In genomic region chr2:156518306-156518705, GRCm38 (mm10) we compare ENCODE assay signal across 26 mouse cellular contexts.
"Had no signal": no experiment of that assay in that cellular context is flagged by ENCODE, and none has a peak within 500 bp of the region (broad histone marks: within the 10 kb centered on the region; RNA-seq: fewer than 3 reads in every experiment).

No protein-coding gene starts in this region.

- H3K27ac ChIP-seq: heart, adult 2 months; heart, embryonic 13.5 days; heart, embryonic 15.5 days; hindbrain, embryonic 13.5 days; hindbrain, embryonic 15.5 days; hindbrain, postnatal 0 days; kidney, embryonic 15.5 days; kidney, postnatal 0 days; limb, embryonic 10.5 days; limb, embryonic 12.5 days; liver, embryonic 13.5 days had no signal

- H3K4me2 ChIP-seq: heart, embryonic 11.5 days; heart, embryonic 13.5 days; heart, embryonic 15.5 days; hindbrain, embryonic 13.5 days; hindbrain, embryonic 15.5 days; kidney, embryonic 15.5 days; limb, embryonic 12.5 days; liver, embryonic 11.5 days; liver, embryonic 13.5 days had no signal

- H3K4me3 ChIP-seq: heart, adult 2 months; heart, embryonic 13.5 days; heart, embryonic 15.5 days; hindbrain, embryonic 13.5 days; hindbrain, embryonic 15.5 days; kidney, embryonic 15.5 days; limb, embryonic 10.5 days; limb, embryonic 12.5 days; liver, embryonic 13.5 days had no signal

- H3K9ac ChIP-seq: heart, embryonic 13.5 days; heart, embryonic 15.5 days; hindbrain, embryonic 13.5 days; hindbrain, embryonic 15.5 days; kidney, embryonic 15.5 days; limb, embryonic 12.5 days; liver, embryonic 13.5 days had no signal

- H3K4me1 ChIP-seq: heart, embryonic 13.5 days; heart, embryonic 15.5 days; hindbrain, embryonic 13.5 days; hindbrain, embryonic 15.5 days; kidney, embryonic 15.5 days; limb, embryonic 12.5 days; liver, embryonic 13.5 days had no signal

- DNase-seq: gastrocnemius, postnatal 14 days; gastrocnemius, postnatal 36 days; heart, adult 11 months; heart, adult 2 months; heart, postnatal 14 days; heart, postnatal 36 days; kidney, adult 11 months; kidney, adult 2 months; kidney, adult 9 months; kidney, postnatal 14 days; kidney, postnatal 36 days; layer of hippocampus, postnatal 36 days; liver; liver, embryonic 13.5 days had no signal

- H3K9me3 ChIP-seq: heart, embryonic 13.5 days; heart, embryonic 15.5 days; hindbrain, embryonic 13.5 days; hindbrain, embryonic 15.5 days; kidney, embryonic 15.5 days; limb, embryonic 10.5 days; limb, embryonic 12.5 days; liver, embryonic 13.5 days had no signal

- ATAC-seq: hindbrain, postnatal 0 days; intestine, embryonic 16.5 days had no signal

- H3K36me3 ChIP-seq: heart, embryonic 15.5 days; liver, embryonic 13.5 days had no signal

- H3K27me3 ChIP-seq: heart, embryonic 13.5 days; heart, embryonic 15.5 days; hindbrain, embryonic 13.5 days; hindbrain, embryonic 15.5 days; kidney, embryonic 15.5 days; limb, embryonic 12.5 days; liver, embryonic 13.5 days had no signal
